Mouse (Mus musculus) kidney, embryonic 16.5 days (tissue): ENCODE measurements at regions not wholly inside any gene's neighbourhood (a gene's known extent, or its start where the extent isn't known, plus 50 kb on each side); places are given as distances from the start of the nearest gene placed in this dataset.

Experiments
- ATAC-seq: fragments of 200-750 bp; cut with Nextera tagmentation; 2 replicates; pipeline ENCODE4 v1.8.0; 2017; ENCODE audit warnings: moderate TSS enrichment; ENCODE audit not compliant: low FRiP score, low TSS enrichment
- H3K27ac ChIP-seq: fragments of 300-500 bp; sonication (generic); 2 replicates; pipeline ENCODE4 v1.5.1; 2014; ENCODE audit warnings: low read length
- H3K27me3 ChIP-seq: fragments of 300-500 bp; sonication (generic); 2 replicates; pipeline ENCODE4 v1.6.1; 2014; ENCODE audit warnings: low read length, control low read depth, mixed read lengths; ENCODE audit not compliant: insufficient read depth
- H3K36me3 ChIP-seq: fragments of 300-500 bp; sonication (generic); 2 replicates; pipeline ENCODE4 v1.6.1; 2014; ENCODE audit warnings: low read length, control low read depth, mixed read lengths; ENCODE audit not compliant: insufficient read depth
- H3K4me1 ChIP-seq: fragments of 300-500 bp; sonication (generic); 2 replicates; pipeline ENCODE4 v1.6.1; 2014; ENCODE audit warnings: low read length, control low read depth, mixed read lengths; ENCODE audit not compliant: insufficient read depth
- H3K4me2 ChIP-seq: fragments of 300-500 bp; sonication (generic); replicated peaks from 2 replicates; pipeline ENCODE4 v1.6.1; 2014; ENCODE audit warnings: low read depth, low read length
- H3K4me3 ChIP-seq: fragments of 300-500 bp; sonication (generic); 2 replicates; pipeline ENCODE4 v1.5.1; 2014; ENCODE audit warnings: mild to moderate bottlenecking, low read length
- H3K9ac ChIP-seq: fragments of 300-500 bp; sonication (generic); replicated peaks from 2 replicates; pipeline ENCODE4 v1.6.1; 2014; ENCODE audit warnings: low read length
- H3K9me3 ChIP-seq: fragments of 300-500 bp; sonication (generic); 2 replicates; pipeline ENCODE4 v1.6.1; 2016; ENCODE audit warnings: low read length, control low read depth
- WGBS: fragments of 180-500 bp; shearing (Covaris S2); extraction: QIAGEN DNeasy Blood & Tissue Kit; methylation state at CpG from one replicate; pipeline ENCODE4 v1.1.7; 2014; 5-methylcytosine and 5-hydroxymethylcytosine counted together

DNA sequence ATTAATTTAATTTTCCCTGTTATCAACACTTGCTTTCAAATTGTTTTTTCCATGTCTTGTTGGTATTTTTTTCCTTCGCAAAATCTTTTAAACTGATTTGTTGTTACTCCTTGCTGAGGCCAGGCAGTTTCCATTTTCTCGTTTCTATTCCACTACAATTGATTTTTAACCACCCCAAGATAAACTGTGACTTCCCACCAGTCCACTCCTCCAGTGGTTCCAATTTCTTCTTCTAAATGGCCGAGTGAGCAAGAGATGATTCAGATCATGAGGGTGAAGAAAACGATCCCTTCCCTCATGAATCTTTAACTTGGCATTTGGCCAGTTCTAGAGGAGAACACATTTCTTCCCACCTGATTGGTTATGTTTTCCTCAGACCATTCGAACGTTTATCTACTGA, 393.5 kb downstream of the Rergl start:
- WGBS: 21% methylated on average over 6 of the region's 6 CpGs
- no peaks in the 10 kb centered on the region for H3K4me1 ChIP-seq
- no peak for ATAC-seq

DNA sequence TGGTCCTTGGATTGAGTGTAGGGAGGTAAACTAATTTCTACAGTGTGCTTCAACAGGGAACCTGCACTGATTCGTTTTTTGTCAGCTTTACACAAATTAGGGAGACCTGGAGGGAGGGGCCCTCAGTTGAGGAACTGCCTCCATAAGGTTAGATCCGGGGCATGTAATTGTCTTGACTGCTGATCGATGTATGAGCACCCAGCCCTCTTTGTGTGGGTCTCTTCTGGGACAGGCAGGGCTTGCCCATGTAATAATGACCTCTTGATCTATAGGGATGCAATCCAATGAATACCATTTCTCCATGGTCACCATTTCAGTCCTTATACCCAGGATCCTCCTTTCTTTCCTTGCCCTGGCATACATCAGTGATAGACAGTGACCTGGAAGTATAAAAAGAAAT, 398.4 kb downstream of the Rergl start:
- no peaks in the 10 kb centered on the region for H3K9me3 ChIP-seq
- 72% methylated on average over 3 of the region's 3 CpGs for WGBS
- no peak overlapping the region for H3K4me3 ChIP-seq
- no peak overlapping the region for H3K27ac ChIP-seq
- H3K9ac ChIP-seq: no peak overlapping the region
- H3K4me2 ChIP-seq: no peak overlapping the region
- H3K36me3 ChIP-seq: no peaks in the 10 kb centered on the region
- no peaks in the 10 kb centered on the region for H3K27me3 ChIP-seq
- no peak for ATAC-seq
- no peaks in the 10 kb centered on the region for H3K4me1 ChIP-seq

More for the DNA sequence above, 393.5 kb downstream of the Rergl start:
- Histone ChIP-seq H3K27ac (no peak overlapping the region), H3K9ac (no peak overlapping the region), H3K36me3 (no peaks in the 10 kb centered on the region), H3K4me2 (no peak overlapping the region), H3K27me3 (no peaks in the 10 kb centered on the region), H3K4me3 (no peak overlapping the region), H3K9me3 (no peaks in the 10 kb centered on the region)

DNA sequence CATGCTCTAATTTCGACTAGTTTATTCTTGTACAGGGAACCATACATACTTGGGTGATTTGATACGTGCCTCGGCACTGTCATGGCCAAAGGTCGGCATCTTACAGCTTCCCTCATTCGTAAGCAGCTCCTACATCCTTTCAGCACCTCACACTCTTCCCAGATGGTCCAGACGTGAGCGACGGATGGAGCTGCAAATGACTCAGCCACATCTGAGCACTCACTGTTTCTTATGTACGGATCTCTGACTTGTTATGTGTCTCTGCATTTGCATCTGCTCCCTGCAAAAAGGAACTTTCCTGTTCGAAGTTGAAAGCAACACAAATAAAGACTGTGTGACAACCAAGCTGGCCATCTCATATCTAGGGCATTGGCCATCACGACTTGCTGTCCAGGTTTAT, 402.5 kb downstream of the Rergl start:
- no peak overlapping the region for H3K27ac ChIP-seq
- H3K4me1 ChIP-seq: no peaks in the 10 kb centered on the region
- no peaks in the 10 kb centered on the region for H3K36me3 ChIP-seq
- no peak for ATAC-seq
- 83% methylated on average over 11 of the region's 11 CpGs for WGBS
- no peak overlapping the region for H3K4me2 ChIP-seq
- no peak overlapping the region for H3K4me3 ChIP-seq
- H3K9ac ChIP-seq: no peak overlapping the region
- H3K27me3 ChIP-seq: no peaks in the 10 kb centered on the region
- no peaks in the 10 kb centered on the region for H3K9me3 ChIP-seq

DNA sequence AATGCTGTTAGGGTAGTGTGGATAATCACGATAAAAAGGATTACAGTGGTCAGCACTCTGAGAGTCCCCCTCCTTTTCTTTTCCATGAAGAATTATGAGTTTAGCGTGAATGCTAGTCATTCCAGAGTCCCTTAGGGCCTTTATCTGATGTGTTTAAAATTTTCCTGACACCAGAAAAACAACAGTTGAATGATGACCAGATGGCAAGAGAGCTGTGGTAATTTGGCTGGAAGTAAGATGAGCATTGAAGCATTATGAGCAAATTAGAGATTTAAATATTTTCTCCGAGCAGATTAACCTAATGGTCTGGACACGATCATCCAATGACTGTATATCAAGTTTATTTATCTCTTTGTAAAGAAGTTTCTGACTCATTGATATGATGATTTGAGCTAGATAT, 417.1 kb upstream of the Igbp1b start:
- Histone ChIP-seq H3K27ac (no peak overlapping the region), H3K4me1 (no peaks in the 10 kb centered on the region), H3K9me3 (no peaks in the 10 kb centered on the region), H3K4me3 (no peak overlapping the region), H3K27me3 (no peaks in the 10 kb centered on the region), H3K9ac (no peak overlapping the region), H3K4me2 (no peak overlapping the region), H3K36me3 (no peaks in the 10 kb centered on the region)
- WGBS: 59% methylated on average over 4 of the region's 4 CpGs
- no peak for ATAC-seq

DNA sequence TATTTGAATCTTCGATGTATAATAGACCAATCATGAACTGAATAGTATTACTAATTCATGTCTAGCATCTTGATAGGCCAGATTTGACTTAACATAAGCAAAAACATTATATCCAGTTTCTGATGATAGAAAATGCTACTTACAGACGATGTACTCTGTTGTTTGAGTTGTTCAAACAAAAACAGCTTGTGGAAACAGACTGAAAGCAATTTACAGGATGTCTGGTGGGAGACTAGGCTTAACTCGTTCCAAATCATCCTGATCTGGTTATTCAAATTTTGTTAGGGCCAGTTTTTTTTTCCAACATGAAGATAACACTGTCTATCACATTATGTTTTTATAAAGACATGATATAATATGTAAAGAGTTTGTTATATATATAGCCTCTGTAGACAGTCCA, 369.4 kb upstream of the Igbp1b start:
- no peak overlapping the region for H3K4me3 ChIP-seq
- no peaks in the 10 kb centered on the region for H3K36me3 ChIP-seq
- H3K9ac ChIP-seq: no peak overlapping the region
- no peak for ATAC-seq
- H3K4me1 ChIP-seq: no peaks in the 10 kb centered on the region
- no peak overlapping the region for H3K27ac ChIP-seq
- no peak overlapping the region for H3K4me2 ChIP-seq
- H3K27me3 ChIP-seq: no peaks in the 10 kb centered on the region
- 71% methylated on average over 3 of the region's 3 CpGs for WGBS
- H3K9me3 ChIP-seq: no peaks in the 10 kb centered on the region

DNA sequence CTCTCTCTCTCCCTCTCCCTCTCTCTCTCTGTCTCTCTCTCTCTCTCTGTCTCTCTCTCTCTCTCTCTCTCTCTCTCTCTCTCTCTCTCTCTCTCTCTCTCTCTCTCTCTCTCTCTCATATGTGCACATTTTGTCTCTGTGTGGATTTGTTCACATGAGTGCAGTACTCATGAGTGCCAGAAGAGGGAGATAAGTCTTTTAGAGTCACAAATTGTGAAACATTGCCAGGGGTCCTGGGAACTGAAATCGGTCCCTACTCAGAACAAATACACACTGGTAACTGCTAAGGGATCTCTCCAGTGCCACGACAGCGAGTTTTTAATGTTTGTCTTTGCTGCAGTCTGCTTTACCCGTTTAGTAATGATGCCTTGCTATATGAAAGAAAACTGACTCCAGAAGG, 356.2 kb upstream of the Igbp1b start:
- WGBS: 79% methylated on average over 4 of the region's 4 CpGs
- H3K27me3 ChIP-seq: no peaks in the 10 kb centered on the region
- no peak for ATAC-seq

DNA sequence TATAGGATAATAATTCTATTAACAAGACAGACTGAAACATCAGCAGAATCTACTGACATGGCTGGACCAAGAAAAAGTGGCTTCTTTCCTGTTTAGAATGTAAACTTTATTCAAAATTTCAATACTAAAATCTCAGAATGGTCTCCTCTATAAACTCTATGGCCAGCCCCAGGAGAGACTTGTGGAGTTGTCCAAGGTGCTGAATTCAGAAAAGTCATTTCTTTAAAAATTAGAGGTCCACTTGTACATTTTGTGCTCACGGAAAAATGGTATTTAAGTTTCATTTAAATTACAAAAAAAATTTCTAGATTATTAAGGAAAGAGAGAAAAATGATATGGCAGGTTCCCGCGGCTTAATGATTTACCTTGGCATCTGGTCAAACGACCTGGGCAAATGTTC, 352.2 kb upstream of the Igbp1b start:
- H3K27me3 ChIP-seq: no peaks in the 10 kb centered on the region
- H3K36me3 ChIP-seq: no peaks in the 10 kb centered on the region
- no peak overlapping the region for H3K9ac ChIP-seq
- 81% methylated on average over 4 of the region's 4 CpGs for WGBS
- H3K27ac ChIP-seq: no peak overlapping the region
- H3K9me3 ChIP-seq: no peaks in the 10 kb centered on the region
- no peak for ATAC-seq
- H3K4me1 ChIP-seq: no peaks in the 10 kb centered on the region
- H3K4me3 ChIP-seq: no peak overlapping the region
- H3K4me2 ChIP-seq: no peak overlapping the region

More for the DNA sequence above, 356.2 kb upstream of the Igbp1b start:
- no peak overlapping the region for H3K27ac ChIP-seq
- H3K4me1 ChIP-seq: no peaks in the 10 kb centered on the region
- no peak overlapping the region for H3K4me3 ChIP-seq
- no peaks in the 10 kb centered on the region for H3K9me3 ChIP-seq
- H3K9ac ChIP-seq: no peak overlapping the region
- no peak overlapping the region for H3K4me2 ChIP-seq
- no peaks in the 10 kb centered on the region for H3K36me3 ChIP-seq
